Mouse (Mus musculus): Measurements from ENCODE around the gene Slc8a2. TPM values are rescaled to one million over a fixed set of nuclear protein-coding genes. Genes with fewer than 3 reads are reported as not detected.

Slc8a2 gene
- polyA plus RNA-seq, 1 experiment from 2014 or later, result not detected

- no peak overlapping the region for H3K4me2 ChIP-seq
Measured at GRCm38 (mm10) chr7:16202756-16203504, 73.3 kb downstream of the Slc8a2 start.

GRCm38 (mm10) chr7:16203505-16203903, 73.9 kb downstream of the Slc8a2 start:
- peaks cover 67% of the 10 kb centered on the region for H3K36me3 ChIP-seq
- no peak overlapping the region for H3K9ac ChIP-seq
- no peak for DNase-seq
- no peaks in the 10 kb centered on the region for H3K9me3 ChIP-seq (replicated peaks)
- no peak overlapping the region for H3K27ac ChIP-seq
- H3K4me3 ChIP-seq (replicated peaks), result no peak overlapping the region
- no peak overlapping the region for H3K4me2 ChIP-seq
- ATAC-seq (ENCODE audit: low read depth), result no peak
- no peaks in the 10 kb centered on the region for H3K4me1 ChIP-seq (replicated peaks)
- WGBS (ENCODE audit: insufficient replicate concordance), result 85% methylated on average over 13 of the region's 13 CpGs
- no peaks in the 10 kb centered on the region for H3K27me3 ChIP-seq

More at GRCm38 (mm10) chr7:16202756-16203504, 73.3 kb downstream of the Slc8a2 start:
- DNase-seq (no peak), ATAC-seq (ENCODE audit: low read depth) (no peak)
- Histone ChIP-seq H3K4me1 (replicated peaks) (no peaks in the 10 kb centered on the region), H3K27me3 (no peaks in the 10 kb centered on the region), H3K9me3 (replicated peaks) (no peaks in the 10 kb centered on the region), H3K36me3 (peaks cover 72% of the 10 kb centered on the region), H3K27ac (no peak overlapping the region), H3K9ac (no peak overlapping the region), H3K4me3 (replicated peaks) (no peak overlapping the region)
- WGBS (ENCODE audit: insufficient replicate concordance), result 77% methylated on average over 15 of the region's 15 CpGs

GRCm38 (mm10) chr7:16204791-16205190, 75.2 kb downstream of the Slc8a2 start:
- Histone ChIP-seq H3K4me2 (no peak overlapping the region), H3K4me1 (replicated peaks) (no peaks in the 10 kb centered on the region), H3K9ac (no peak overlapping the region), H3K27me3 (no peaks in the 10 kb centered on the region), H3K36me3 (peaks cover 68% of the 10 kb centered on the region), H3K4me3 (replicated peaks) (no peak overlapping the region), H3K9me3 (replicated peaks) (no peaks in the 10 kb centered on the region), H3K27ac (no peak overlapping the region)
- DNase-seq, result no peak
- 61% methylated on average over 9 of the region's 9 CpGs for WGBS (ENCODE audit: insufficient replicate concordance)
- no peak for ATAC-seq (ENCODE audit: low read depth)

GRCm38 (mm10) chr7:16207076-16207475, 77.5 kb downstream of the Slc8a2 start:
- no peak for DNase-seq
- no peak overlapping the region for H3K4me2 ChIP-seq
- H3K9me3 ChIP-seq (replicated peaks), result no peaks in the 10 kb centered on the region
- H3K27me3 ChIP-seq, result no peaks in the 10 kb centered on the region
- H3K9ac ChIP-seq, result no peak overlapping the region
- no peak overlapping the region; the same call in none of the 2 replicates for H3K27ac ChIP-seq
- ATAC-seq (ENCODE audit: low read depth), result no peak
- no peak overlapping the region for H3K4me3 ChIP-seq (replicated peaks)
- H3K4me1 ChIP-seq (replicated peaks), result no peaks in the 10 kb centered on the region; the same call in 1 of the 2 replicates
- peaks cover 66% of the 10 kb centered on the region for H3K36me3 ChIP-seq
- 74% methylated on average over 7 of the region's 7 CpGs for WGBS (ENCODE audit: insufficient replicate concordance)

GRCm38 (mm10) chr7:16207496-16207895, 77.9 kb downstream of the Slc8a2 start:
- H3K9ac ChIP-seq, result no peak overlapping the region
- no peak overlapping the region for H3K4me2 ChIP-seq
- 75% methylated on average over 10 of the region's 10 CpGs for WGBS (ENCODE audit: insufficient replicate concordance)
- H3K9me3 ChIP-seq (replicated peaks), result no peaks in the 10 kb centered on the region
- peaks cover 62% of the 10 kb centered on the region for H3K36me3 ChIP-seq
- H3K27ac ChIP-seq, result no peak overlapping the region; the same call in 1 of the 2 replicates
- H3K4me3 ChIP-seq (replicated peaks), result no peak overlapping the region
- peak; percentile 34; the same call in 1 of the 2 replicates for ATAC-seq (ENCODE audit: low read depth)
- DNase-seq, result no peak
- no peaks in the 10 kb centered on the region; the same call in 1 of the 2 replicates for H3K4me1 ChIP-seq (replicated peaks)
- no peaks in the 10 kb centered on the region for H3K27me3 ChIP-seq

GRCm38 (mm10) chr7:16208781-16209665, 79.4 kb downstream of the Slc8a2 start:
- H3K4me3 ChIP-seq (replicated peaks), result no peak overlapping the region
- WGBS (ENCODE audit: insufficient replicate concordance), result 80% methylated on average over 21 of the region's 21 CpGs

More at GRCm38 (mm10) chr7:16208781-16209665, 79.4 kb downstream of the Slc8a2 start:
- no peaks in the 10 kb centered on the region for H3K9me3 ChIP-seq (replicated peaks)
- H3K27ac ChIP-seq, result no peak overlapping the region
- H3K27me3 ChIP-seq, result no peaks in the 10 kb centered on the region
- H3K36me3 ChIP-seq, result peaks cover 58% of the 10 kb centered on the region
- no peaks in the 10 kb centered on the region; the same call in 1 of the 2 replicates for H3K4me1 ChIP-seq (replicated peaks)
- DNase-seq (no peak), ATAC-seq (ENCODE audit: low read depth) (no peak)
- H3K9ac ChIP-seq, result no peak overlapping the region
- H3K4me2 ChIP-seq, result no peak overlapping the region

Other genes with a start within 250 kb of the Slc8a2 start
- gene Crx, start 249.9 kb upstream of the Slc8a2 start, polyA plus RNA-seq (2015; fragmentation: Nextera tagmentation; extraction: Ambion mirVana), result not detected in 2 replicates
- not detected in 2 replicates for gene Crxos, start 247.2 kb upstream of the Slc8a2 start, polyA plus RNA-seq (2015; fragmentation: Nextera tagmentation; extraction: Ambion mirVana)
- 368 and 374 TPM in 2 replicates for gene Selenow, start 207.4 kb upstream of the Slc8a2 start, polyA plus RNA-seq (2015; fragmentation: Nextera tagmentation; extraction: Ambion mirVana)
- gene Nop53, start 183.8 kb upstream of the Slc8a2 start, polyA plus RNA-seq (2015; fragmentation: Nextera tagmentation; extraction: Ambion mirVana), result 122 and 132 TPM in 2 replicates
- 3.9 and 4.6 TPM in 2 replicates for gene Ehd2, start 162.3 kb upstream of the Slc8a2 start, polyA plus RNA-seq (2015; fragmentation: Nextera tagmentation; extraction: Ambion mirVana)
- gene Bicra, start 81.9 kb upstream of the Slc8a2 start, polyA plus RNA-seq (2015; fragmentation: Nextera tagmentation; extraction: Ambion mirVana), result 1.4 TPM in 2 replicates
- gene Zfp541, start 68.0 kb upstream of the Slc8a2 start, polyA plus RNA-seq (2015; fragmentation: Nextera tagmentation; extraction: Ambion mirVana), result 0.02 TPM in 1 of 2 replicates, not detected in the other
- 159 and 165 TPM in 2 replicates for gene Napa, start 31.4 kb upstream of the Slc8a2 start, polyA plus RNA-seq (2015; fragmentation: Nextera tagmentation; extraction: Ambion mirVana)
- gene Kptn, start 9.9 kb upstream of the Slc8a2 start, polyA plus RNA-seq (2015; fragmentation: Nextera tagmentation; extraction: Ambion mirVana), result 11.1 and 11.5 TPM in 2 replicates
- gene Meis3, start 45.3 kb downstream of the Slc8a2 start, polyA plus RNA-seq (2015; fragmentation: Nextera tagmentation; extraction: Ambion mirVana), result 2.1 and 2.3 TPM in 2 replicates
- gene Dhx34, start 92.2 kb downstream of the Slc8a2 start, polyA plus RNA-seq (2015; fragmentation: Nextera tagmentation; extraction: Ambion mirVana), result 6.0 and 6.4 TPM in 2 replicates
- gene C5ar2, start 114.3 kb downstream of the Slc8a2 start, polyA plus RNA-seq (2015; fragmentation: Nextera tagmentation; extraction: Ambion mirVana), result 0.72 and 0.77 TPM in 2 replicates
- 1.4 TPM in 2 replicates for gene C5ar1, start 129.7 kb downstream of the Slc8a2 start, polyA plus RNA-seq (2015; fragmentation: Nextera tagmentation; extraction: Ambion mirVana)
- 3.9 and 4.4 TPM in 2 replicates for gene Inafm1, start 143.8 kb downstream of the Slc8a2 start, polyA plus RNA-seq (2015; fragmentation: Nextera tagmentation; extraction: Ambion mirVana)
- gene Ccdc9, start 157.0 kb downstream of the Slc8a2 start, polyA plus RNA-seq (2015; fragmentation: Nextera tagmentation; extraction: Ambion mirVana), result 12.6 and 17.5 TPM in 2 replicates
- gene Bbc3, start 178.6 kb downstream of the Slc8a2 start, polyA plus RNA-seq (2015; fragmentation: Nextera tagmentation; extraction: Ambion mirVana), result 4.1 and 4.5 TPM in 2 replicates

Measured in liver, embryonic 13.5 days (tissue).